Mouse (Mus musculus) heart, adult 2 months (tissue): Measurements from ENCODE around the gene Mllt3.

ENCODE experiments used
- CTCF ChIP-seq: fragments of 200-600 bp; IDR thresholded peaks from 2 replicates; pipeline ENCODE4 v1.8.1; 2022; ENCODE audit warnings: antibody characterized with exemption, mild to moderate bottlenecking, moderate library complexity
- EP300 ChIP-seq: fragments of 200-500 bp; IDR thresholded peaks from 2 replicates; pipeline ENCODE4 v1.6.1; 2011; ENCODE audit warnings: low read depth, low read length, control low read depth; ENCODE audit not compliant: insufficient read depth
- POLR2A ChIP-seq: fragments of 200-500 bp; IDR thresholded peaks from 2 replicates; pipeline ENCODE4 v1.6.1; 2011; ENCODE audit warnings: mild to moderate bottlenecking, low read depth, low read length, control low read depth; ENCODE audit not compliant: insufficient read depth

GRCm38 (mm10) chr4:87865041-87865440 is 168.1 kb downstream of the Mllt3 start:
- TF ChIP-seq CTCF (no peak), POLR2A (no peak), EP300 (no peak)
